Mouse (Mus musculus) brain, embryonic 14.5 days (tissue): ENCODE measurements around the gene Sh3kbp1. TPM values are rescaled to one million over a fixed set of nuclear protein-coding genes. Genes with fewer than 3 reads are reported as not detected.

ENCODE experiments used
- DNase-seq: peaks from one replicate; pipeline ENCODE4 v3.0.0-alpha.2; 2011; ENCODE audit warnings: low read depth
- CTCF ChIP-seq: fragments of 200-500 bp; IDR thresholded peaks from 2 replicates; pipeline ENCODE4 v1.5.1; 2012; ENCODE audit warnings: inconsistent platforms, mild to moderate bottlenecking, moderate library complexity, borderline replicate concordance; ENCODE audit not compliant: insufficient read depth, insufficient read length; ENCODE audit errors: extremely low read depth
- POLR2A ChIP-seq: fragments of 200-500 bp; IDR thresholded peaks from 2 replicates; pipeline ENCODE4 v1.6.1; 2012; ENCODE audit warnings: mild to moderate bottlenecking, inconsistent platforms, borderline replicate concordance; ENCODE audit not compliant: poor library complexity, insufficient read depth, insufficient read length, severe bottlenecking; ENCODE audit errors: extremely low read depth
- polyA plus RNA-seq: library from polyadenylated mRNA; depleted of rRNA; stranded (reverse); fragments of >200 nt; gene quantifications from 2 replicates; pipeline ENCODE4 v1.2.3, GENCODE M21; 2012

Gene Sh3kbp1
- polyA plus RNA-seq, 1 experiment = 34.4 TPM

- no peak for DNase-seq
- no peak for TF ChIP-seq CTCF
- TF ChIP-seq POLR2A = no peak
Measured at GRCm38 (mm10) chrX:159731421-159731820, 104.3 kb downstream of the Sh3kbp1 start.

DNA sequence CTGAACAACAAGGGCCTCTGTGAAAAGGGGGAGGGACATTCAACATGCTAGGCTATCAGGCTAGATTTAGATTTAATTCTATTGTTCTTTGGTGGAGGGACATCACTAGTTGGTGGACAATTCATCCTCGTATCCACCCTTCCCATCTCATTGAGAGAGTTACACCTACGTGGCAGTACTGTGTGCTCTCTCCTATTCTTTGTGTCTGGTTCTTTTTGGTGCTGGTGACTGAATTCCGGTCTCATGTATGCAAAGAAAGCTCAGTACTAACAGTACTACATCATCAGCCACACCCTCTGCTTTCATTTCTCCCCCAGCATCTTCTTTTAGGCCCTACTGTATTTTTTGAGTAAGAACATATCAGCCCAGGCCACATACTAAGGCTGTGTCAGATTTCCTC, 105.8 kb downstream of the Sh3kbp1 start:
- no peak for TF ChIP-seq POLR2A
- no peak for TF ChIP-seq CTCF
- no peak for DNase-seq

DNA sequence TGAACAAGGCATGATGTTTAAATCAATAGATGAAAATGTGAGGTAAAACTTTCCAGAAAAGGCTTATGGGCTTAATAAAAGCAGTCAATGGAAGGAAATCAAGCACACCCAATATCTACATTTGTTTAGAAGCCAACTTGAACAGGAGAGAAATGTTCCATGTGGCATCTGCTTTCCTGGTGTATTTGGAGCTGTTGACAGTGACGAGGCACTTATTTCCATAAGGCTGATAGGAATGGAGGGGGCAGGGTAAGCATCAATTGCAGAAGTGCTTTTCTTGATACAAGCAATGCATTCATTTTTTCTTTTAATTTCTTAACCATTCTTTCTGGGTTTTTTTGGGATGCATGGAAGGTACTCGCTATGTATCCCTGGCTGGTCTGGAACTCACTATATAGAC, 106.9 kb downstream of the Sh3kbp1 start:
- peak; percentile 59 for DNase-seq
- TF ChIP-seq POLR2A = no peak
- no peak for TF ChIP-seq CTCF

GRCm38 (mm10) chrX:159735513-159736099, 108.5 kb downstream of the Sh3kbp1 start:
- no peak for TF ChIP-seq CTCF
- no peak for TF ChIP-seq POLR2A

DNA sequence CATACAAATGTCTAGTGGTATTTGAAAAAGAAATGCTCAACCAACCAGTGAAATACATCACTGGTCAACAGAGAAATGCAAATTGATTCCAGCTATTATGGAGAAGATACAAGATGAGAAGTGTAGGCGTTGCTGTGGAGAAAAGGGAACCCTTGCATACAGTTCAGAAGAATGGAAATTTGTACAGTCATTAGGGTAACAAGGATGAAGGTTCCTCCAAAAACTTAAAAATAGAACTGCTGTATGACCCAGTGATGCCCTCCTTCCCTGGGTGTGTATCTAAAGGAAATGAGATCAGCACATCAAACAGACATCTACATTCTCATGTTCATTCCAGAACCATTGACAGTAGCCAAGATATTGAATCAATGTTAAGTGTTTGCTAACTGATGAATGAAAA, 110.3 kb downstream of the Sh3kbp1 start:
- DNase-seq = no peak
- TF ChIP-seq POLR2A = no peak
- TF ChIP-seq CTCF = no peak

More at GRCm38 (mm10) chrX:159735513-159736099, 108.5 kb downstream of the Sh3kbp1 start:
- peak; percentile 38 for DNase-seq

- TF ChIP-seq CTCF (no peak), POLR2A (no peak)
- peak; percentile 61 for DNase-seq
Measured at GRCm38 (mm10) chrX:159744035-159744434, 117.0 kb downstream of the Sh3kbp1 start.

GRCm38 (mm10) chrX:159744620-159745019, 117.5 kb downstream of the Sh3kbp1 start:
- peak; percentile 26 for DNase-seq
- TF ChIP-seq POLR2A (no peak), CTCF (no peak)

DNA sequence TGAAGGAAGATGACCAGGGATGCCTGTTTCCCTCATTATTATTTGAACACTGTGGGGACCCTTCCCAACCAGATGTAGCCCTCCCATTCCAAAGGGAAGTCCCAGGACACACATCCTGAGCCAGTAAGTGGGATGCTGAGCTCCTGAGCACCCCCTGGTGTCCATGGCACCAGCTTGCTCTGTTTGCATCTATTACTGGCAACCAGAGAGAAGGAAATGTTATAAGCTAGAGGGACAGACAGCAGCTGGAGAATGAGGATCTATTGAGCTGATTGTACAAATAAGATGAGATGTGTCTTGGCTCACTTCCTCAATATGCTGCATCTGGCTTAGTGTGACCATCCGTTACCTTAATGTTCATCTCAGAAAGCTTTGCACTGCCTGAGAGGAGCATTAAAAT, 124.8 kb downstream of the Sh3kbp1 start:
- TF ChIP-seq POLR2A = no peak
- peak; percentile 53; the same call in 1 of the 2 replicates for TF ChIP-seq CTCF
- DNase-seq = peak; percentile 46

DNA sequence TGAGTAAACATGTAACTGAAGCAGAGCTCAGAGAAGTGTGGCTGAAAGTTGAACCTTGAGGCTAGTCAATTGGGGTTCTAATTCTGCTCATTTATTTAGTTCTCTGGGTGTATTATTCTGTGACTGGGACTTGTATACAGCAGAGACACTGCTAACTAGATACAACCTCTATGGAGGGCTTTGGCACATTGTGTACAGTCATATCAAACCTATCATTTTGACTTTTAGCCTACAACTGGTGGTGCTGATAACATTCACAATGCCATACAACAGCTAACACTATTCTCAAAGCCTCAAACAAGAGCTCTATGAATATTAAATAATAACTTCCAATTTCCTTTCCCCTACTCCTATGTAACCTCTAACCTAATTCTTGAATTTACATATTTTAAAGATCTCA, 129.2 kb downstream of the Sh3kbp1 start:
- no peak for DNase-seq
- no peak for TF ChIP-seq POLR2A
- TF ChIP-seq CTCF = no peak

DNA sequence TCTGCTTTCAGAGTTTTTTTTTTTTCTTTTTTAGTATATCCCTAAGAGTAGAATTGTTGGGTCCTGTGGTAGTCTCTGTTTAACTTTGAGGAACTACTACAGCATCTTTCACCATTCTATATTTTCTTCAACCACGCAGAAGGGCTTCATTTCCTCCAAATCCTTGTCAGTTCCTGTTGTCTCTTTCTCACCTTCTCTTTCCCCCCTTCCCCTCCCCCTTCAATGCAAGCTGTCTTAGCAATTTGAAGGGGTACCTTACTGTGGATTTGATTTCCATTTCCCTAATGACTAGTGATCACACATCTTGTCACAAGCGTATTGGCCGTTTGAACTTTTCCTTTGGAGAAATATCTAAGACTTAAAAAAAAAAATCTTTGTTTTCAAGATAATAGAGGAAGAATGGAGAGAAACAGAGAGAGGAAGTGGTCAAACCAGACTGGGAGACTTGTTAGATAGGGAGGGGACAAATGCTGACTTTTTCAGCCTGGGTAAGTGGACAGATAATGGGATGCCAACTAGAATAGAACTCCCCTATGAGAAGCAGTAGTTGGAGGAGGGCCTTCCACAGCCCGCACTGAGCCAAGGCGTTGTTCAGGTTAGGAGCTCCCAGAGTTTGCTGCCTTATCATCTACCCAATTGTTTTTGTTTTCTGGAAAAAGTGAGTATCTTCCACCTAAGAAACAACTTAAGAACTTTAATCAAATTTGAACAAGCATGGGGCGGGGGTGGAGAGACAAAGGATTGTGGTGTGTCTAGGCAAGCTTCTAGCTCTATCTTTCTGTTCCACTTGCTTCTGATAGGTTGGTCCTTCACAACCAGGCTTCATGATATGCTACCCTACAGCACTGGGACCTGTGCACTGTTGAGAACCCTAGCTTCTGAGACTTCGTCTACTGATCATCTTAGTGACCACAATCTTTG, 130.1 kb downstream of the Sh3kbp1 start:
- no peak for TF ChIP-seq POLR2A
- no peak for TF ChIP-seq CTCF
- DNase-seq = no peak

DNA sequence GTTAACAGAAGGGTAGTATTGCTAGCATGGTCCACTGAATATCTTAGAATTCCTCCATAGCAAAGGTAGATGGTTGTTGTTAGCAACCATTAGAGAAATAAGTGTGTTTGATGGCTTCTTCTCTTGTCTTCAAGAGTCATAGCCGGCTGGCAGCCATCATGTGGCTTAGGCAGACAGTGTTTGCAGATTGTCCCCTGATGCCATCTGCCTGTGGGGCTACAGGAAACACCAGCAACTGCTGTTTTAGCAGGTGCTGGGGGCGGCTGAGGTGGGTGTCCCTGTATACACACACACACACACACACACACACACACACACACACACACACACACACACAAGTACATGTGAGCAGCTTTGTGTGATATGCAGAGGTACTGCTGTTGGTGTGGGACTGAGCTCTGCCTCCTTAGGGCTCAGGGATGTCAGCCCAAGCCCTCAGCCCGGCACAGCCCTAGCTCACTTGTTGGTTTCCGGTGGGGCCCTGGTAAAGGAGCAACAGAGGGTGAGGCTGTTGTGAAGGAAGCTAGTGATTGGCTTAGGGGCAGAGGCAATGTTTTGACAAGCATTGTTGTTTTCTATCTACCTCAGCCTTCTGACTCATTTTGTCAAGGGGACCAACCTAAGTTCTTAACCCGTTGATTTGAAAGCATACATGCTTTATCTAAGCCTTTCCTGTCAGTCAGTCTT, 130.9 kb downstream of the Sh3kbp1 start:
- DNase-seq = no peak
- no peak for TF ChIP-seq CTCF
- no peak for TF ChIP-seq POLR2A

DNA sequence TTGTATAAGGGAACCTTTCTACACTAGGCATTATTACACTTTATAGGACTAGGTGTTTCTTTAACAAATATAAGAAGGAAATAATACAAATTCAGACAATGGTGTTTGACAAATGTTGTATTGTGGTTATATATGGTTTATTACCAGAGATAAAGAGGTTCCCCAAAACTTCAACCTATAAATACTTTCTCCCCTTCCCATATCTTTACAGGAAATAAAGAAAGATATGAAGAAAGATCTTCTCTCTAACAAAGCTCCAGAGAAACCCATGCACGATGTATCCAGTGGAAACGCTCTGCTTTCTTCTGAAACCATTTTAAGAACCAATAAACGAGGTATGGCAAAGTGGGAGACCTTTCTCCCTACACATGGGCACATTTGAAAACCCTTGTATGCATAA, 136.7 kb downstream of the Sh3kbp1 start:
- TF ChIP-seq POLR2A (no peak), CTCF (no peak)
- DNase-seq = no peak
